In genomic region chr10:111703447-111703846, GRCm38 (mm10) we compare ENCODE assay signal across 15 mouse cellular contexts.
"Had no signal": no experiment of that assay in that cellular context is flagged by ENCODE, and none has a peak within 500 bp of the region (broad histone marks: within the 10 kb centered on the region; RNA-seq: fewer than 3 reads in every experiment).

No protein-coding gene starts in this region.

- DNase-seq: gastrocnemius, postnatal 14 days; gastrocnemius, postnatal 36 days; heart, postnatal 10 days; heart, postnatal 4 days; kidney, adult 18-20 months; kidney, adult 8-10 months; kidney, postnatal 10 days; kidney, postnatal 25 days; kidney, postnatal 4 days; left cerebral cortex, postnatal 4 days had no signal

- ATAC-seq: hindbrain, embryonic 16.5 days; inflammation-experienced regulatory T-cells, adult 6 months; intestine, embryonic 15.5 days; intestine, postnatal 0 days; liver, embryonic 12.5 days had no signal
